Mouse (Mus musculus) forebrain, embryonic 14.5 days (tissue): ENCODE data around the gene Nup188. TPM values are rescaled to one million over a fixed set of nuclear protein-coding genes. Genes with fewer than 3 reads are reported as not detected.
A peak's percentile ranks its signal among the peaks of the same experiment; 100 is the strongest.

ENCODE experiments used
- ATAC-seq: fragments of 200-750 bp; cut with Nextera tagmentation; 2 replicates; pipeline ENCODE4 v1.8.0; 2017; ENCODE audit warnings: mild to moderate bottlenecking, moderate library complexity
- DNase-seq: peaks from one replicate; pipeline ENCODE4 v3.0.0-alpha.2; 2015; ENCODE audit warnings: low spot score
- H3K27ac ChIP-seq: fragments of 300-500 bp; sonication (generic); 2 replicates; pipeline ENCODE4 v1.5.1; 2014; ENCODE audit warnings: low read depth, mild to moderate bottlenecking, control low read depth, low read length, moderate library complexity
- H3K27me3 ChIP-seq: fragments of 300-500 bp; sonication (generic); replicated peaks from 2 replicates; pipeline ENCODE4 v1.6.1; 2014; ENCODE audit warnings: low read length, control low read depth, mixed read lengths; ENCODE audit not compliant: control insufficient read depth, insufficient read depth
- H3K36me3 ChIP-seq: fragments of 300-500 bp; sonication (generic); 2 replicates; pipeline ENCODE4 v1.6.1; 2014; ENCODE audit warnings: low read length, control low read depth; ENCODE audit not compliant: control insufficient read depth, insufficient read depth
- H3K4me1 ChIP-seq: fragments of 300-500 bp; sonication (generic); 2 replicates; pipeline ENCODE4 v1.6.1; 2014; ENCODE audit warnings: antibody characterized with exemption, low read length, control low read depth; ENCODE audit not compliant: control insufficient read depth, insufficient read depth
- H3K4me2 ChIP-seq: fragments of 300-500 bp; sonication (generic); 2 replicates; pipeline ENCODE4 v1.6.1; 2014; ENCODE audit warnings: mild to moderate bottlenecking, control low read depth, low read length
- H3K4me3 ChIP-seq: fragments of 300-500 bp; sonication (generic); 2 replicates; pipeline ENCODE4 v1.5.1; 2014; ENCODE audit warnings: low read depth, low read length, control low read depth
- H3K9ac ChIP-seq: fragments of 300-500 bp; sonication (generic); 2 replicates; pipeline ENCODE4 v1.6.1; 2014; ENCODE audit warnings: mild to moderate bottlenecking, low read length, control low read depth, moderate library complexity
- H3K9me3 ChIP-seq: fragments of 300-500 bp; sonication (generic); replicated peaks from 2 replicates; pipeline ENCODE4 v1.6.1; 2016; ENCODE audit warnings: low read length, control low read depth, mixed read lengths; ENCODE audit not compliant: control insufficient read depth
- WGBS: fragments of 180-500 bp; shearing (Covaris S2); extraction: QIAGEN DNeasy Blood & Tissue Kit; methylation state at CpG from one replicate; pipeline ENCODE4 v1.1.7; 2014; 5-methylcytosine and 5-hydroxymethylcytosine counted together
- polyA plus RNA-seq: library from polyadenylated mRNA; unstranded; fragments of >200 nt; fragmentation: Nextera tagmentation; extraction: Ambion mirVana; gene quantifications from 2 replicates; pipeline ENCODE4 v1.2.1, GENCODE M21; 2014

Gene Nup188
- polyA plus RNA-seq, 1 experiment from 2014 or later = 25.6 TPM

DNA sequence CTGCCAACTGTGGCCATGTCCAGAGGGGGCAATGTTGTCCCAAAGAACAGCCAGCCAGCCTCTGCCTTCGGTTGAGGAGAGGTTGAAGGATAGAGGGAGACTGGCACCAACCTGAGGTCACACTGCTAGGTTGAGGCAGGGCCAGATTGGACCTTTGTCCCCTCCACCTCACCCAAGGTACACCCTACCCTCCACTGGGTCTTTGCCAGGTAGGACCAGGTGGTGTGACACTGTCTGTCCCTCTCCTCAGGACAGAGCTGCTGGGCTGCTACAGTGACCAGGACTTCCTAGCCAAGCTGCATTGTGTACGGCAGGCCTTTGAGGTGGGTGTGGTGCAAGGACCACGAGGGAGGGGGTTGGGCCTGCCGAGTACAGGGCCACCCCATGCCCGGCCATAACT is 91.5 kb downstream of the Nup188 start:
- DNase-seq (no peak), ATAC-seq (no peak)
- 80% methylated on average over 5 of the region's 5 CpGs for WGBS
- H3K4me2 ChIP-seq = no peak overlapping the region
- peaks cover 90% of the 10 kb centered on the region for H3K36me3 ChIP-seq
- H3K4me1 ChIP-seq = no peaks in the 10 kb centered on the region
- no peak overlapping the region for H3K27ac ChIP-seq
- H3K9me3 ChIP-seq = no peaks in the 10 kb centered on the region
- no peak overlapping the region for H3K9ac ChIP-seq
- no peak overlapping the region for H3K4me3 ChIP-seq
- H3K27me3 ChIP-seq = no peaks in the 10 kb centered on the region

- 96% methylated on average over 7 of the region's 7 CpGs for WGBS
- Histone ChIP-seq H3K27ac (no peak overlapping the region), H3K27me3 (no peaks in the 10 kb centered on the region), H3K4me3 (no peak overlapping the region), H3K9ac (no peak overlapping the region), H3K4me2 (no peak overlapping the region), H3K9me3 (no peaks in the 10 kb centered on the region), H3K36me3 (peaks cover 92% of the 10 kb centered on the region), H3K4me1 (no peaks in the 10 kb centered on the region)
- DNase-seq (no peak), ATAC-seq (no peak)
Observed at GRCm38 (mm10) chr2:30379307-30379706, 93.1 kb downstream of the Nup188 start.

DNA sequence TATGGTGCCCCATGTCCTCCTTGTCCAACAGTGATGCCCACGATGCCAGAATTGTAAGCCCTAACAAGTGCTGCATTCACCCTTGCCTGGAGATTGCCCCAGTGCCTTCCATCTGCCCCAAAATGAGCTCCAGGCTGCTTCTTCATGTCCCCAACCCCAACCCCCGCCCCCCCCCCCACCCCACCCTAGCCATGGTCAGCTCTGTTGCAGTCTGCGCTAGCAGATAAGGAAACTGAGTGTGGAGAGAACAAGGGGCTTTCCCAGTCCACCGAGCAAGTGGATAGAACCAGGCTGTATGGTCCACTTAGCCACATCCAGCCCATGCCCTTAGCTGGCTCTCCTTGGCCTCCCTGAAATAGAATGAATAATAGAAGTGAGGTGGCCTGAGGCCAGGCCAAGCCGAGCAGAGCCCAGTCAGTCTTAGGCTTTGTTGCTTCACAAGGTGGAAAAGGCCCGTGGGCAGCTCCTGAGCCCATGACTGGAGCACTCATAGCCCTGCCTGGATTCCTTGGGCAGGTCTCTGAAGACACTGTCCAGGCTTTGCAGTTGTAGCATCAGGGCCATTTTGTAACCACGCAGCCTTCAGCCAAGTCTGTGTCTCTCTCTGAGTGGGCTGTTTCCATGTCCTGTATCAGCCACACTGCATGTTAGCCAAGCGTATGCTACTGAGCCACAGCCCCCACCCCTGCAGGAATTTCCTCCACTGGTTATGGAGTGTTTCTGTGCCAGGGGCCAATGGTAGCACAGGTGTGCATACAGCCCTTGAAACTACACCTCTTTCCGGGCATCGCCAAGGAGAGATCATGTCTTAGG is 94.6 kb downstream of the Nup188 start:
- Histone ChIP-seq H3K36me3 (peaks cover 87% of the 10 kb centered on the region), H3K9ac (no peak overlapping the region), H3K27ac (no peak overlapping the region), H3K4me1 (no peaks in the 10 kb centered on the region), H3K4me2 (no peak overlapping the region), H3K27me3 (no peaks in the 10 kb centered on the region), H3K9me3 (no peaks in the 10 kb centered on the region), H3K4me3 (no peak overlapping the region)
- WGBS = 89% methylated on average over 10 of the region's 10 CpGs
- DNase-seq (no peak), ATAC-seq (no peak)

DNA sequence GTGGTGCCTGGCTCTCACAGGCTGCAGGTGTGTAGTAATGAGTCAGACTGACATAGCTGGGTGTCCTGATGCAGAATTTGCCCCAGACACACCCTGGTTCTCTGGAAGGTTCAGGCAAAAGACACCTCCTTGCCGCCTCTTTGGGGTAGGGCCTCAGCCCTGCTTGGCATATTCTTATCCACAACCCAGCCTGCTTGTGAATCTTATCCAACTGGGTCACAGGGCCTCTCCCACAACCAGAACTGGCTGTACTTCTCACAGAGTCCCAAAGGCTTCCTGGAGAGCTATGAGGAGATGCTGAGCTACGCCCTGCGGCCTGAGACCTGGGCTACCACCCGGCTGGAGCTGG is 95.2 kb downstream of the Nup188 start:
- Histone ChIP-seq H3K4me2 (no peak overlapping the region), H3K27ac (no peak overlapping the region), H3K4me3 (no peak overlapping the region), H3K36me3 (peaks cover 82% of the 10 kb centered on the region), H3K27me3 (no peaks in the 10 kb centered on the region), H3K9me3 (no peaks in the 10 kb centered on the region), H3K9ac (no peak overlapping the region), H3K4me1 (no peaks in the 10 kb centered on the region)
- 94% methylated on average over 4 of the region's 4 CpGs for whole genome bisulfite sequencing
- DNase-seq = no peak
- no peak for ATAC-seq

- ATAC-seq (no peak), DNase-seq (no peak)
- Histone ChIP-seq H3K4me1 (no peaks in the 10 kb centered on the region), H3K36me3 (peaks cover 50% of the 10 kb centered on the region), H3K9ac (no peak overlapping the region), H3K27me3 (no peaks in the 10 kb centered on the region), H3K9me3 (no peaks in the 10 kb centered on the region), H3K4me2 (no peak overlapping the region), H3K27ac (no peak overlapping the region), H3K4me3 (no peak overlapping the region)
- WGBS = 85% methylated on average over 5 of the region's 5 CpGs
Observed at GRCm38 (mm10) chr2:30384814-30385213, 98.6 kb downstream of the Nup188 start.

- 86% methylated on average over 4 of the region's 4 CpGs for WGBS
- H3K36me3 ChIP-seq = peaks cover 43% of the 10 kb centered on the region
Observed at GRCm38 (mm10) chr2:30385591-30385990, 99.4 kb downstream of the Nup188 start.

GRCm38 (mm10) chr2:30386913-30387312 is 100.7 kb downstream of the Nup188 start:
- Histone ChIP-seq H3K36me3 (peaks cover 32% of the 10 kb centered on the region), H3K9me3 (no peaks in the 10 kb centered on the region), H3K27me3 (no peaks in the 10 kb centered on the region), H3K4me1 (no peaks in the 10 kb centered on the region), H3K4me3 (no peak overlapping the region), H3K4me2 (no peak overlapping the region), H3K27ac (no peak overlapping the region), H3K9ac (no peak overlapping the region)
- DNase-seq (no peak), ATAC-seq (no peak)
- 90% methylated on average over 9 of the region's 9 CpGs for WGBS

More at GRCm38 (mm10) chr2:30385591-30385990, 99.4 kb downstream of the Nup188 start:
- no peak overlapping the region for H3K9ac ChIP-seq
- H3K27ac ChIP-seq = no peak overlapping the region
- H3K4me3 ChIP-seq = no peak overlapping the region
- H3K4me2 ChIP-seq = no peak overlapping the region
- H3K9me3 ChIP-seq = no peaks in the 10 kb centered on the region
- H3K27me3 ChIP-seq = no peaks in the 10 kb centered on the region
- H3K4me1 ChIP-seq = no peaks in the 10 kb centered on the region
- ATAC-seq (no peak), DNase-seq (no peak)

DNA sequence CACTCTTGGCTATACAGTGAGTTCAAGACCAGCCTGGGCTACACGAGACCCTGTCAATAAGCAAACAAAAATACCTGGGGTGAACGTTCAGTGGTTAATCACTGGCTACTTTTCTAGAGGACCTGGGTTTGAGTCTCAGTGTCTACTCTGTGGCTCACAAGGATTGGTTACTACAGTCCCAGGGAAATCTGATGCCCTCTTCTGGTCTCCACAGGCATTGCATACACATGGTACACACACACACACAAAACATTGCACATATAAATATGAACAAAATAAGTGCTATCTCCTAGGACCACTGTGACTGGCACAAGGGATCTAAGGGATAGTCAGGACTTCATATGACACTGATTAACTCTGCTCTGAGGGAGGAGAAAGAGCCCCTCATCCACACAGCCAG is 102.8 kb downstream of the Nup188 start:
- Histone ChIP-seq H3K4me3 (no peak overlapping the region), H3K9me3 (no peaks in the 10 kb centered on the region), H3K27ac (no peak overlapping the region), H3K36me3 (peaks cover 11% of the 10 kb centered on the region), H3K27me3 (no peaks in the 10 kb centered on the region), H3K4me1 (peaks cover 8% of the 10 kb centered on the region), H3K9ac (no peak overlapping the region), H3K4me2 (no peak overlapping the region)
- DNase-seq = no peak
- no peak for ATAC-seq
- 93% methylated on average over 2 of the region's 2 CpGs for WGBS

DNA sequence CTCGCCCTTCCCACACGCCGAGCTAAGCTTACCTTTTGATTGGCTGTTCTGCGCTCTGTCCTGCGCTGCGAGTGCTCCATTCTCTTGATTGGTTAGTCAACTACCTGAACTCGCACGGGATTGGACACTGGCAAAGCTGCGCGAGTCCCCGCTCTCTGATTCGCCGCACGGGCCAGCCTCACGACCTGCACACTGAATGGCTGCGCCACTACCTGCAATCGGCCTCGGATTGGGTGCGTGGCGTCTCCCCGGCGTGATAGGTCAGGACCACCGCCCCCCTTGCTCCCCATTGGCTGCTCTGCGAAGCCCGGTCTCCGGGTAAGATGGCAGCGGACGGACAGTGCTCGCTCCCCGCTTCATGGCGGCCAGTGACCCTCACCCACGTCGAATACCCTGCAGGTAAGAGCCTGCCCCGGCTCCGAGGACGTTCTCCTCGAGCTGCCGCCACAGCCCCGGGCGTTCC is 105.9 kb downstream of the Nup188 start, which contains the start of gene Dolpp1:
Gene Dolpp1, plus strand, starts transcription at position 141 of the 463 bp plus-strand sequence.
- Histone ChIP-seq H3K4me3 (peak within 1 kb of the TSS; percentile 81), H3K9ac (peak within 1 kb of the TSS; percentile 89), H3K9me3 (no peaks in the 10 kb centered on the region), H3K27ac (peak within 1 kb of the TSS; percentile 87), H3K4me1 (peaks cover 8% of the 10 kb centered on the region), H3K4me2 (peak within 1 kb of the TSS; percentile 99), H3K27me3 (no peaks in the 10 kb centered on the region), H3K36me3 (peaks cover 18% of the 10 kb centered on the region)
- ATAC-seq (peak; percentile 99), DNase-seq (peak; percentile 99)
- under 1% methylated on average over 39 of the region's 40 CpGs for WGBS
